Mouse (Mus musculus) frontal cortex, postnatal 10 days (tissue): ENCODE results near the gene Klf7.

Experiments used
- DNase-seq, 2 experiments: peaks; one replicate each; pipeline ENCODE4 v3.0.0; 2022; ENCODE audit warnings: low spot score in 2 of 2, mixed read lengths in 1 of 2

The Klf7 gene

GRCm38 (mm10) chr1:64032502-64033231 is 89.4 kb downstream of the Klf7 start:
- DNase-seq, result no peak

- DNase-seq, result no peak
Measured at GRCm38 (mm10) chr1:64021986-64022385, 100.1 kb downstream of the Klf7 start.

GRCm38 (mm10) chr1:64020672-64021635 is 101.1 kb downstream of the Klf7 start:
- peak in 1 of 2 experiments; percentile 58 for DNase-seq

GRCm38 (mm10) chr1:64019127-64019635 is 102.9 kb downstream of the Klf7 start:
- no peak for DNase-seq

GRCm38 (mm10) chr1:64018466-64019077 is 103.5 kb downstream of the Klf7 start:
- DNase-seq, result no peak

- DNase-seq, result no peak
Measured at GRCm38 (mm10) chr1:64014091-64014490, 108.0 kb downstream of the Klf7 start.

- no peak for DNase-seq
Measured at GRCm38 (mm10) chr1:64008994-64009393, 113.1 kb downstream of the Klf7 start.

- DNase-seq, result no peak
Measured at GRCm38 (mm10) chr1:64008031-64008430, 114.1 kb downstream of the Klf7 start.

- DNase-seq, result no peak
Measured at GRCm38 (mm10) chr1:64005194-64005593, 116.9 kb downstream of the Klf7 start.

GRCm38 (mm10) chr1:64003525-64004291 is 118.4 kb downstream of the Klf7 start:
- no peak for DNase-seq

- DNase-seq, result no peak
Measured at GRCm38 (mm10) chr1:64002036-64002435, 120.0 kb downstream of the Klf7 start.

GRCm38 (mm10) chr1:64000597-64000996 is 121.5 kb downstream of the Klf7 start:
- DNase-seq, result no peak

GRCm38 (mm10) chr1:63999481-63999880 is 122.6 kb downstream of the Klf7 start:
- DNase-seq, result no peak

- DNase-seq, result no peak
Measured at GRCm38 (mm10) chr1:63998901-63999300, 123.2 kb downstream of the Klf7 start.

GRCm38 (mm10) chr1:63998139-63998538 is 123.9 kb downstream of the Klf7 start:
- no peak for DNase-seq

- DNase-seq, result no peak
Measured at GRCm38 (mm10) chr1:63995828-63996227, 126.3 kb downstream of the Klf7 start.

GRCm38 (mm10) chr1:63995137-63995492 is 127.0 kb downstream of the Klf7 start:
- DNase-seq, result no peak

- DNase-seq, result peak; percentile 45 to 63
Measured at GRCm38 (mm10) chr1:63994248-63995136, 127.6 kb downstream of the Klf7 start.

- DNase-seq, result no peak
Measured at GRCm38 (mm10) chr1:63992506-63992905, 129.6 kb downstream of the Klf7 start.

- DNase-seq, result no peak
Measured at GRCm38 (mm10) chr1:63990416-63990815, 131.7 kb downstream of the Klf7 start.
